Mouse (Mus musculus) liver, embryonic 14.5 days (tissue): ENCODE data around the gene Trp63. TPM values are rescaled to one million over a fixed set of nuclear protein-coding genes. Genes with fewer than 3 reads are reported as not detected.

Experiments
- ATAC-seq: fragments of 200-750 bp; cut with Nextera tagmentation; 2 replicates; pipeline ENCODE4 v1.8.0; 2017; ENCODE audit warnings: moderate number of reproducible peaks, mild to moderate bottlenecking, moderate library complexity; ENCODE audit not compliant: insufficient read depth
- DNase-seq, 3 experiments: peaks; one replicate each; pipeline ENCODE4 v3.0.0-alpha.2; 2012 to 2013; ENCODE audit warnings: low read depth in 3 of 3, low spot score in 3 of 3
- H3K27ac ChIP-seq: fragments of 300-500 bp; sonication (generic); 2 replicates; pipeline ENCODE4 v1.5.1; 2014; ENCODE audit warnings: moderate library complexity, mild to moderate bottlenecking, control low read depth, inconsistent platforms
- H3K27me3 ChIP-seq: fragments of 300-500 bp; sonication (generic); 2 replicates; pipeline ENCODE4 v1.6.1; 2014; ENCODE audit warnings: mild to moderate bottlenecking, low read length, moderate library complexity; ENCODE audit not compliant: control insufficient read depth, insufficient read depth
- H3K36me3 ChIP-seq: fragments of 300-500 bp; sonication (generic); replicated peaks from 2 replicates; pipeline ENCODE4 v1.6.1; 2014; ENCODE audit warnings: low read depth; ENCODE audit not compliant: control insufficient read depth, insufficient read depth
- H3K4me1 ChIP-seq, 2 experiments: fragments of 200-500 bp in 1 of 2; fragments of 300-500 bp in 1 of 2; sonication (generic) in 1 of 2; replicated peaks; 2 replicates each; pipeline ENCODE4 v1.6.1; 2012 to 2014; ENCODE audit warnings: antibody characterized with exemption in 1 of 2, inconsistent platforms in 1 of 2, low read length in 1 of 2; ENCODE audit not compliant: control insufficient read depth in 2 of 2, insufficient read depth in 2 of 2
- H3K4me2 ChIP-seq: fragments of 300-500 bp; sonication (generic); 2 replicates; pipeline ENCODE4 v1.6.1; 2014; ENCODE audit warnings: low read depth, mild to moderate bottlenecking, control low read depth, moderate library complexity
- H3K4me3 ChIP-seq, 2 experiments: fragments of 200-500 bp in 1 of 2; fragments of 300-500 bp in 1 of 2; sonication (generic) in 1 of 2; 2 replicates each; pipeline ENCODE4 v1.5.1; 2012 to 2014; ENCODE audit warnings: low read depth in 2 of 2, low read length in 2 of 2, mild to moderate bottlenecking in 2 of 2, control low read depth in 1 of 2, inconsistent platforms in 1 of 2, moderate library complexity in 1 of 2; ENCODE audit not compliant: insufficient read depth in 1 of 2
- H3K9ac ChIP-seq: fragments of 300-500 bp; sonication (generic); replicated peaks from 2 replicates; pipeline ENCODE4 v1.6.1; 2014; ENCODE audit warnings: mild to moderate bottlenecking, control low read depth, moderate library complexity
- H3K9me3 ChIP-seq: fragments of 300-500 bp; sonication (generic); 2 replicates; pipeline ENCODE4 v1.6.1; 2016; ENCODE audit warnings: low read length, mixed read lengths; ENCODE audit not compliant: control insufficient read depth
- CTCF ChIP-seq: IDR thresholded peaks from 2 replicates; pipeline ENCODE4 v1.5.1; 2016; ENCODE audit warnings: antibody characterized with exemption, low read depth, control low read depth
- EP300 ChIP-seq: IDR thresholded peaks from 2 replicates; pipeline ENCODE4 v1.6.1; 2016; ENCODE audit warnings: antibody characterized with exemption, low read depth
- WGBS: fragments of 180-500 bp; shearing (Covaris S2); extraction: QIAGEN DNeasy Blood & Tissue Kit; methylation state at CpG from one replicate; pipeline ENCODE4 v1.1.7; 2014; ENCODE audit not compliant: insufficient replicate concordance; 5-methylcytosine and 5-hydroxymethylcytosine counted together
- polyA plus RNA-seq, 2 experiments: library from polyadenylated mRNA; depleted of rRNA in 1 of 2; stranded (reverse) in 1 of 2; unstranded in 1 of 2; fragments of >200 nt; fragmentation: Nextera tagmentation in 1 of 2; extraction: Ambion mirVana in 1 of 2; gene quantifications; 2 replicates each; pipeline versions ENCODE4 v1.2.1 to v1.2.3; 2012 to 2014

The Trp63 gene
- polyA plus RNA-seq, 2 experiments = 0.02 TPM; not detected in 1

DNA sequence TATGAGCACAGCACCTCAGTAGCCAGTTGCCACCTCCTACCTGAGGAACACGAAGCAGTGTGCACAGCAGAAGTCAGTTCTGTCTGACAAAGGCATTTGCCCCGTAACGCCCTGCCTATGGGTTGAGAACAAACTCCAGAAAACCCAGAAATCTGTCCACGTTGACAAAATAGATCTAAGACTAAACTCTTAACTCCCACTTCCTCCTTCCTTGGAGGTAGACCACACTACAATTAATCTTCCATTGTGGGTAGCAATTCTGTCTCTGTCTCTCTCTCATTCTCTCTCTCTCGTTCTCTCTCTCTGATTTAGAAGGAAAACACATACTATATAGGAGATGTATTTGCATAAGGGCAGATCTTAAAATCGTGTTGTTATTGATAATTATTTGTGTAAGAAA, 159.4 kb downstream of the Trp63 start:
- H3K36me3 ChIP-seq = no peaks in the 10 kb centered on the region
- H3K27ac ChIP-seq = no peak overlapping the region
- no peaks in the 10 kb centered on the region for H3K27me3 ChIP-seq
- ATAC-seq = no peak
- 36% methylated on average over 6 of the region's 6 CpGs for WGBS
- TF ChIP-seq CTCF (no peak), EP300 (no peak)
- no peak overlapping the region for H3K9ac ChIP-seq
- DNase-seq = no peak
- no peak overlapping the region for H3K4me3 ChIP-seq
- H3K4me2 ChIP-seq = no peak overlapping the region
- H3K4me1 ChIP-seq = no peaks in the 10 kb centered on the region
- H3K9me3 ChIP-seq = no peaks in the 10 kb centered on the region

DNA sequence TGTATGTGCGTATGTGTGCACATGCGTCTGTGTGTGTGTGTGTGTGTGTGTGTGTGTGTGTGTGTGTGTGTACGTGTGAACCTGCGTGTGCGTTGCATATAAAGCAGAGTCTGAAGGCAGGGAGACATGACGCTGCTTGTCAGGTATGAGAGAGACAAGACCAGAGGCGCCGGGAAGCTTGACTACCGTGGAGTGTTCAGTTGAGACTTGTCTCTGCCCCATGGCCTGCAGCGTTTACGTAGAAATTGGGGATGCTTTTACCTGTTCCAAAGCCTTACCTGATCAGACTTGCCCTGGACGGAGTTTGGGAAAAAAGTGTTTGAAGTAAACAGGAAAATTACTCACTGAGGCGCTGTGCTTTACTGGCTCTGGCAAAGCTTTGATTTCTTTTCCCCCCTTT, 160.1 kb downstream of the Trp63 start:
- no peaks in the 10 kb centered on the region for H3K4me1 ChIP-seq
- H3K4me2 ChIP-seq = no peak overlapping the region
- DNase-seq = no peak
- H3K27ac ChIP-seq = no peak overlapping the region
- TF ChIP-seq EP300 (no peak), CTCF (no peak)
- no peak overlapping the region for H3K9ac ChIP-seq
- no peak for ATAC-seq
- no peaks in the 10 kb centered on the region for H3K27me3 ChIP-seq
- no peaks in the 10 kb centered on the region for H3K9me3 ChIP-seq
- H3K36me3 ChIP-seq = no peaks in the 10 kb centered on the region
- H3K4me3 ChIP-seq = no peak overlapping the region
- WGBS = 74% methylated on average over 13 of the region's 13 CpGs

DNA sequence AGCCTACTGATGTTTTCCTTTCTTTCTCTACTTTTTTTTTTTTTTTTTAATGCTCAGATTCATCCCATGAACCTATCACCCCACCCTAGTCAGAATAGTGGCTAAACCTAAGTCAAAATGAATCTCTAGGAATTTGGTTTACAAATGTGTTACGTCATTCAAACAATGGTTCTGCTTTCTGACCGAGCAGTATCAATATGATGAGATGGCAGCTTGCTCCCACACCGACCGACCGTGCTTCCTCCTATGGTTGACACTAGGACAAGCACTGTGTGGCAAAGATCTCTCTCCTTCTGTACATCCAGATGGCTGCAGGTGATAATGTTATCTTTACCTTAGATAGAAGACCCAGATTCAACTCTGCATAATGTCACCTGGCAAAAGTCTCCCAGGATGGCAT, 163.0 kb downstream of the Trp63 start:
- Histone ChIP-seq H3K9ac (no peak overlapping the region), H3K4me3 (no peak overlapping the region), H3K36me3 (no peaks in the 10 kb centered on the region), H3K4me1 (no peaks in the 10 kb centered on the region), H3K9me3 (no peaks in the 10 kb centered on the region), H3K4me2 (no peak overlapping the region), H3K27ac (no peak overlapping the region), H3K27me3 (no peaks in the 10 kb centered on the region)
- WGBS = 52% methylated on average over 5 of the region's 5 CpGs
- ATAC-seq (no peak), DNase-seq (no peak)
- TF ChIP-seq EP300 (no peak), CTCF (no peak)

GRCm38 (mm10) chr16:25848474-25848873, 164.9 kb downstream of the Trp63 start:
- Histone ChIP-seq H3K4me1 (no peaks in the 10 kb centered on the region), H3K36me3 (no peaks in the 10 kb centered on the region), H3K9ac (no peak overlapping the region), H3K27ac (no peak overlapping the region), H3K4me3 (no peak overlapping the region), H3K9me3 (no peaks in the 10 kb centered on the region), H3K4me2 (no peak overlapping the region), H3K27me3 (no peaks in the 10 kb centered on the region)
- DNase-seq (no peak), ATAC-seq (no peak)
- 30% methylated on average over 2 of the region's 2 CpGs for WGBS
- no peak for TF ChIP-seq CTCF
- no peak for TF ChIP-seq EP300

- H3K4me2 ChIP-seq = no peak overlapping the region
- ATAC-seq = no peak
- whole genome bisulfite sequencing = 50% methylated on average over 13 of the region's 13 CpGs
Measured at GRCm38 (mm10) chr16:25849593-25850464, 166.3 kb downstream of the Trp63 start.

More at GRCm38 (mm10) chr16:25849593-25850464, 166.3 kb downstream of the Trp63 start:
- Histone ChIP-seq H3K27me3 (no peaks in the 10 kb centered on the region), H3K36me3 (no peaks in the 10 kb centered on the region), H3K4me3 (no peak overlapping the region), H3K9ac (no peak overlapping the region), H3K4me1 (no peaks in the 10 kb centered on the region), H3K9me3 (no peaks in the 10 kb centered on the region), H3K27ac (no peak overlapping the region)
- no peak for DNase-seq
- TF ChIP-seq EP300 (no peak), CTCF (no peak)
